Mouse (Mus musculus): ENCODE data around the gene Ephb3. TPM values are rescaled to one million over a fixed set of nuclear protein-coding genes. Genes with fewer than 3 reads are reported as not detected.
A peak's percentile ranks its signal among the peaks of the same experiment; 100 is the strongest.

The Ephb3 gene
- polyA plus RNA-seq, 1 experiment from 2014 or later: 71.4 TPM

DNA sequence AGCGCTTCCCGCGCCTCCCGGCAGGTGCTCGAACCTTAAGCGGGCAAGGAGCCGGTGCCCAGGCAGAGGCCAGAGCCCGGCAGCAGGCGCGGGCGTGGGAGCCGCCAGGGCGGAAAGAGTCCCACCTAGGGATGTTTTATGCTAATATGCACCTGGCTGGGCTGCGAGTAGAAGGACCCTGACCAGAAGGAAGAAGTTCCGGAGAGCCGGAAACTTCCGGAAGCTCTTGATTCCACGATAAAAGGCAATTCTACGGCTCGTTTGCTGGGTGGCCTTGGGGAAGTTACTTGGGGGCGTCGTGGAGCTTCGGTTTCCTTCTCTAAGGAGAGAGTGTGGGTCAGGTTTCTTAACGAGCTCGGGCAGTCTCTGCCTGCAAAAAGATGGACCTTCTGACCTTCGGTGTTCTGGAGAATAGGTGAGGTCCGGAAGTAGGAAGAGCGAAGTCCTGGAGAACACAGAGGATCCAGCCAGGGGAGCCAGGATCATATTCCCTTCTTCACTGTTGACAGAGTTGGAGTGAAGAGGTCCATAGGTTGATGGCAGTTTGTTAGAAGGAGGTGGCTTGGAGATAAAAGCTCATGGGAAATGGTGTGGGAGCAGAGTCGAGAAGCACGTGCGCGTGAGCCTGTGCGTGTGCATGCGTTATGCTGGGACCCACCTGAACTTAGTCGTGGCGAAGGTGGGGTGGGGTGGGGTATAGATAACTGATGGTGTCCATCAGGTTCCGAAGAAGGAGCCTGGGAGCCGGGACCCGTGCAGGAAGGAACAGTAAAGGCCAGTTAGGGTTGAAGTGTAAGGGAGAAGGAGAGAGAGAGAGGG, 44.4 kb downstream of the Ephb3 start:
- 4% methylated on average over 39 of the region's 39 CpGs for WGBS
- H3K4me3 ChIP-seq: peak overlapping the region; percentile 48
- no peaks in the 10 kb centered on the region for H3K9me3 ChIP-seq
- no peak for ATAC-seq (ENCODE audit: insufficient number of reproducible peaks, insufficient read depth, low FRiP score, low TSS enrichment, low read depth)
- peak overlapping the region; percentile 90 for H3K4me2 ChIP-seq
- peak overlapping the region; percentile 70 for H3K9ac ChIP-seq
- H3K27me3 ChIP-seq: no peaks in the 10 kb centered on the region
- H3K4me1 ChIP-seq: peaks cover 79% of the 10 kb centered on the region
- no peaks in the 10 kb centered on the region for H3K36me3 ChIP-seq
- peak overlapping the region; percentile 92 for H3K27ac ChIP-seq

DNA sequence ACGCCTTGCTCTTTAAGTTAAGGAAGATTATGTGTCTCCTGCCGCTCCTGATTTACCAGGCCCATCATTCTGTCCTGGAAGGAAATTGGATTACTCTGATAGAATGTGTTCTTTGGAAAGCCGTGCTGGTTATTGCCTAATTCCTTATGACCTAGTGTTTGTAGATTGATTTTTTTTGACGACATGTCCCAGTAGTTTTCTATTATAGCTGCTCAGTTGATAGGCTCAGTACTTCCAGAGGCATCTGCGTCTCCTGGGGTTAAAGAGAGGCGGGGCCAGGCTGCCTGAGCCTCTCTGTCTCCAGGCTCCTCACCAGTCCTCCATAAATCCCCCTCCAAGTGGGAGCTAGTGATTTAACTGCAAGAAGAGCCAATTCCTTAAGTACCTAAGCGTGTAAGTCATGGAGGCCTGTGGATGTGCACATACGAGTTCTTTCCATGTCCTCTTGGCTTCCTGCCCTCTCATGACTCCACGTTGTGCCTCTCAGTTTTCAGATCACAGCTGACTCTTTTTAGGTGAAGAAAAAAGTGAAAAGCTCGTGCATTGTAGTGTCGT, 47.9 kb downstream of the Ephb3 start:
- ATAC-seq (ENCODE audit: insufficient number of reproducible peaks, insufficient read depth, low FRiP score, low TSS enrichment, low read depth): no peak

DNA sequence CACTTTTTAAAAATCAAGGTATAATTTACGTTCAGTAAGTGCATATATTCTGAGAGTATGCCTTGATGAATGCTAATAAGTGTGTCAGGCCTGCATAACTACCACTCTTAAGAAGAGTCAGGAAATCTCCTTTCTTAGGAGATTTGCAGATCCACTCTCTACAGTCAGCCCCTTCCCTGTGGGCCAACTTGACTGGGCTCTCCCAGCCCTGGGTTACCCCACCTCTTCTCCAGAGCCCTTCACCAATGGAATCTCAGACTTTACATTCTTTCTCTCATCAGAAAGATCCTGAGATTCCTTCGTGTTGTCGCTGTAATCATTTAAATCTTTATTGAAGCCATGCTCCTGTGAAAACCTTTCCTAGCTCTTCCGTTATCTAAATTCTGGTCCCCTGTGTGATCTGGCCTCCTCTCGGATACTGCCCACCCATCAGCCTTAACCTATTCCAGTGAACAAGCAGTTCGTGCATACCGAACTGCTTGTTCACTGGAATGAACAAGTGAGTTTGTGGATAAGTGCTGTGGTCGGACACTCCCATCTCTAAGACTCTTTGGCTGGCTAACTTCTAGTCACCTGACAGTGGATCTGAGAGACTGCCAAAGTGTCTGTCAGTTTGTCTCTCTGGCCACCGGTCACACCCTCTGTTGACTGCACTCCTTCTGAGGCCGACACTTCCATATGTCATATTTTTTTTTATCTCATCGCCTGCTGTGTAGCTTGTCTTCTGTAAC, 51.2 kb downstream of the Ephb3 start:
- Histone ChIP-seq H3K9ac (no peak overlapping the region), H3K27ac (no peak overlapping the region), H3K27me3 (no peaks in the 10 kb centered on the region), H3K4me2 (no peak overlapping the region), H3K36me3 (no peaks in the 10 kb centered on the region), H3K4me3 (no peak overlapping the region), H3K9me3 (no peaks in the 10 kb centered on the region), H3K4me1 (peaks cover 20% of the 10 kb centered on the region)
- WGBS: 68% methylated on average over 11 of the region's 11 CpGs
- ATAC-seq (ENCODE audit: insufficient number of reproducible peaks, insufficient read depth, low FRiP score, low TSS enrichment, low read depth): no peak

More for the DNA sequence above, 47.9 kb downstream of the Ephb3 start:
- H3K4me2 ChIP-seq: no peak overlapping the region
- H3K36me3 ChIP-seq: no peaks in the 10 kb centered on the region
- no peaks in the 10 kb centered on the region for H3K27me3 ChIP-seq
- H3K9me3 ChIP-seq: no peaks in the 10 kb centered on the region
- peak overlapping the region; percentile 28; the same call in 1 of the 2 replicates for H3K27ac ChIP-seq
- H3K9ac ChIP-seq: no peak overlapping the region
- peaks cover 44% of the 10 kb centered on the region for H3K4me1 ChIP-seq
- H3K4me3 ChIP-seq: no peak overlapping the region
- 40% methylated on average over 11 of the region's 11 CpGs for WGBS

DNA sequence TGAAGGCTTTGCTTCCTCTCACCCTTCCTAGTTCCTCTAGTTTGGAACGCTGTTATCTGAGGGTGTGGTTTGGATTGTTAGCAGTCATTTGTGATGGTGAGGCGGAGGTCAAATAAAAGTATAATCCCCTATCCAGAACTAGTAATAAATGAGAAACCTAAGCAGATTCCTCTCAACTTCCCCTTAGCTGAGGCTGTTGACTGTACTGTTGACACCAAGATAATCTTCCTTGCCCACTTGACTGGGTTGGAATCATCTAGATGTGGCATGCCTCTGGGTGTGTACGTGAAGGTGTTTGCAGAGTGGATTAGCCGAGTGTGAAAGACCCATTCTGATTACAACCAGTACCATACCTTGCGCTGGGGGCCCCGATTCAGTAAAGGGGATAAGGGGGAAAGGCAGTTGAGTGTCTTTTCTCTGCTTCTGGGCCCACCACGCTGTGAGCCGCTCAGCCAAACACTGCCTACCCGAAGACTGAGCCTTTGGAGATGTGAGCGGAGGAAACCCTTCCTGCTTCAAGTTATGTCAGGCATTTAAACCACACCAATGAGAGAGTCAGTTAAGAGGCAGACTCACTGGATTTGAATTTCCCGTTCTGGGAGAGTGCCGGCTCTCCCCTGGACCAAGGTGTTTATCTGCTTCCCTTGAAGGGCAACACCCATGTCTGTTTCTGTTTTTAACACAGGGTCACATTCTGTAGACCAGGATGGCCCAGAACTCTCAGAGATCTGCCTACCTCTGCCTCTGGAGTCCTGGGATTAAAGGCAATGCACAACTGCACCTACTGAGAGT, 52.2 kb downstream of the Ephb3 start:
- 87% methylated on average over 12 of the region's 12 CpGs for WGBS
- Histone ChIP-seq H3K27ac (no peak overlapping the region), H3K4me3 (no peak overlapping the region), H3K36me3 (no peaks in the 10 kb centered on the region), H3K27me3 (no peaks in the 10 kb centered on the region), H3K4me1 (peaks cover 14% of the 10 kb centered on the region), H3K9me3 (no peaks in the 10 kb centered on the region), H3K9ac (no peak overlapping the region), H3K4me2 (no peak overlapping the region)
- no peak for ATAC-seq (ENCODE audit: insufficient number of reproducible peaks, insufficient read depth, low FRiP score, low TSS enrichment, low read depth)

DNA sequence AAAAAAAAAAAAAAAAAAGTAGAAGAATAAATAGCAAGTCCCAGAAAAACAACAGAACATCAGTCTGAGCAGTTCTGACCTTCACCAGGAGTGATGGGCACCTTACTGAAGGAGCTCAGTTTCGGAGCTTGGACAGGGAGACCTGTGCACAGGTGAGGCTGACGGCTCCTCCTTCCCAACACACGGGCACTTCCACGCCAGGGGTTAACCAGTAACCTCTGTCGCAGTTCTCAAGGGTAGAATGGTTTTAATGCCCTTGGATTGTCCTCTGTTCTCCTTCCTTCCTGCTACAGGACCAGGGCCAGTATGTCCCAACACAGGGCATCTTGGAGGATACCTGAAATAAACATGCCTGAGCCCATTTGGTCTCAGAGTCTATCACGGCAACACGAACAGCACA, 60.9 kb downstream of the Ephb3 start:
- Histone ChIP-seq H3K27ac (no peak overlapping the region), H3K9me3 (no peaks in the 10 kb centered on the region), H3K36me3 (no peaks in the 10 kb centered on the region), H3K27me3 (no peaks in the 10 kb centered on the region), H3K4me3 (no peak overlapping the region), H3K4me2 (no peak overlapping the region), H3K9ac (no peak overlapping the region), H3K4me1 (peaks cover 5% of the 10 kb centered on the region)
- ATAC-seq (ENCODE audit: insufficient number of reproducible peaks, insufficient read depth, low FRiP score, low TSS enrichment, low read depth): no peak
- 88% methylated on average over 7 of the region's 7 CpGs for WGBS

DNA sequence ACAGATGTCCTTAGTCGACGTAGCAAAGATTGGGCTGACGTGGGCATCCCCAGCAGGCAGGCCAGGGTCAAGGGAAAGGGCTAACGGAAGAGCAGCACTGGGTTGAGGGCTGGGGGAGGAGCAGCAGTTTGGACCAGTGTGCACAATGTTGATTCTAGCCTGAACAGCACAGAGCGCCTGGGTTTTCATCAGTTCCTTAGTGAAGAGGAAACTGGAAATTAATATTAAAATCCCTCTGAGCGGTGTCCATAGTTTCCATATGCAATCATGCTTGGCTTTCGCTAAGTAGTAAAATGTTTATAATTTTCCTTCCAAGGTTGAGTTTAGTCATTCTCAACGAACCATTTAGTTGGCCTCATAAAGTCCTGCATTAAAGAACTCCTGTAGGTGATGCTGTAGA, 65.2 kb downstream of the Ephb3 start:
- no peak for ATAC-seq (ENCODE audit: insufficient number of reproducible peaks, insufficient read depth, low FRiP score, low TSS enrichment, low read depth)
- WGBS: 59% methylated on average over 8 of the region's 8 CpGs
- H3K36me3 ChIP-seq: no peaks in the 10 kb centered on the region
- H3K4me1 ChIP-seq: peaks cover 39% of the 10 kb centered on the region
- no peak overlapping the region for H3K4me3 ChIP-seq
- H3K27ac ChIP-seq: no peak overlapping the region
- H3K9ac ChIP-seq: no peak overlapping the region
- no peaks in the 10 kb centered on the region for H3K9me3 ChIP-seq
- H3K27me3 ChIP-seq: no peaks in the 10 kb centered on the region
- no peak overlapping the region for H3K4me2 ChIP-seq

DNA sequence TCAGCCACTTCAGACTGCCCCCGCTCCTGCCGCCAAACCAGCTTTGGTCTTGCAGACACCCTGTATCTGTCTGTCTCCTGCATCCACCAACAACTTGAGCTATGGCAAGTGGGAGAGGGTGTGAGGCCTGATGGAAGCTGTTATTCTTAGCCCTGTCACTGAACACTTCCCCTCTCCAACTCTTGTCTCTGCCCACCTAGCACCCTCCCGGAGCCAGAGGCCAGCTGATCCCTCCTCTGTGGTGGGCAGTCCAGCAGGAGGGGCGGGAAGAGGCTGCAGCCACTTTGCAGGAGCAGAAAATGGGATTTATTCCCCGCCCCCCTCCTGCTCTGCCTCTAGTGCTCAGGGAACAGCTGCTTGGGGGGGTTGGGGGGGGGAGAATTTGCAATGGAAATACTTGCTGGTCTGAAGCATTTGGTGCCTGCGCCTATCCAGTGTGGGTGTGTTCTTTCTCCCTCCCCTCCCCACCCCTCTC, 67.3 kb downstream of the Ephb3 start:
- Histone ChIP-seq H3K9ac (no peak overlapping the region), H3K27ac (peak overlapping the region; percentile 39; the same call in 1 of the 2 replicates), H3K27me3 (no peaks in the 10 kb centered on the region), H3K9me3 (no peaks in the 10 kb centered on the region), H3K4me2 (no peak overlapping the region), H3K4me3 (no peak overlapping the region), H3K4me1 (peaks cover 42% of the 10 kb centered on the region), H3K36me3 (no peaks in the 10 kb centered on the region)
- WGBS: 54% methylated on average over 6 of the region's 6 CpGs
- ATAC-seq (ENCODE audit: insufficient number of reproducible peaks, insufficient read depth, low FRiP score, low TSS enrichment, low read depth): no peak

DNA sequence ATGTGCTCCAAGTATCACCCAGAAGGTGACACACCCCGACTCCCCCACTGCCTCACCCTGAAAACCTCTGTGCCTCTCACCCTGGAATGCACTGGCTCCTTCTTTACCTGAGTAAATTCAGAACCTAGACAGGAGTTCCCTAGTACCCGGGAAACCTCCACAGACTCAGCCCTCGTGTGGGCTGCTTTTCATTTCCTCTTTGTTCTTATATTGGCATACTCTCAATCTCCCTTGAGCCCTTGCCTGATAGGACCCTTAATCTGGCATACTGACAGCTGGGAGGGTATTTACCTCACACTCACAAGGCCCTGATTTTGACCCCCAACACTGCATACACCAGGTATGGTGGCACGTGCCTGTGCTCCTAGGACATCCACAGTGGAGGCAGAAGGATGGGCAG, 68.2 kb downstream of the Ephb3 start:
- Histone ChIP-seq H3K9ac (no peak overlapping the region), H3K9me3 (no peaks in the 10 kb centered on the region), H3K36me3 (no peaks in the 10 kb centered on the region), H3K27me3 (no peaks in the 10 kb centered on the region), H3K27ac (peak overlapping the region; percentile 80; the same call in 1 of the 2 replicates), H3K4me3 (no peak overlapping the region), H3K4me2 (no peak overlapping the region), H3K4me1 (peaks cover 42% of the 10 kb centered on the region)
- ATAC-seq (ENCODE audit: insufficient number of reproducible peaks, insufficient read depth, low FRiP score, low TSS enrichment, low read depth): no peak
- WGBS: 50% methylated on average over 4 of the region's 4 CpGs

Small RNA genes within 50 kb of the gene (microRNA-seq; reads per million reads assigned to microRNA genes)
- gene Mir7680: not detected

Other genes starting within 250 kb of the Ephb3 start
- gene Teddm3, start 50.8 kb upstream of the Ephb3 start, polyA plus RNA-seq (2015; fragmentation: Nextera tagmentation; extraction: Ambion mirVana): not detected in 2 replicates
- gene Vps8, start 218.4 kb downstream of the Ephb3 start, polyA plus RNA-seq (2015; fragmentation: Nextera tagmentation; extraction: Ambion mirVana): 10.7 and 13.6 TPM in 2 replicates